Mouse (Mus musculus): ENCODE results near the gene Acy3.
"Not testable (repeated sequence)": the region's sequence is repeated elsewhere in the genome, so short reads cannot be mapped to it uniquely, and the experiment has no call there.

Acy3 gene

GRCm38 (mm10) chr19:3986334-3986733 is at the start of gene Acy3:
Gene Acy3 (plus strand): TSS chr19:3986570.
- DNase-seq, result no peak

DNA sequence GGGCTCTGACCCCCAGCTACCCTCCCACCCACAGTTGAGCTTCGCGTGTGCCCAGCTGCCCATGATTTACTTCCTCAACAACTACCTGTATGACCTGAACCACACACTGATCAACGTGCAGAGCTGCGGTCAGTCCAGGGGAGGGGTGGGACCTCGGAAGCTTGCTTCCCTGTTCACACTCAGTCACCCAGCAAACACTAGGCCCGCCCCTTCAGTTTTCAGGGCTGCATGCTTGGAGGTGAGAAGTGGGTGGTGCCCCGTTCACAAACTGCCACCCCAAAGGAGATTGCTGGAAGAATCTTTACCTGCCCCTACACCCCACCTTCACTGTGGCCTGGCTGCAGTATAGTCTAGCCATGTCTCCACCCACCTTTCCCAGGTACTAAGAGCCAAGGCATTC is 44.1 kb upstream of the Acy3 start:
- DNase-seq, result no peak

DNA sequence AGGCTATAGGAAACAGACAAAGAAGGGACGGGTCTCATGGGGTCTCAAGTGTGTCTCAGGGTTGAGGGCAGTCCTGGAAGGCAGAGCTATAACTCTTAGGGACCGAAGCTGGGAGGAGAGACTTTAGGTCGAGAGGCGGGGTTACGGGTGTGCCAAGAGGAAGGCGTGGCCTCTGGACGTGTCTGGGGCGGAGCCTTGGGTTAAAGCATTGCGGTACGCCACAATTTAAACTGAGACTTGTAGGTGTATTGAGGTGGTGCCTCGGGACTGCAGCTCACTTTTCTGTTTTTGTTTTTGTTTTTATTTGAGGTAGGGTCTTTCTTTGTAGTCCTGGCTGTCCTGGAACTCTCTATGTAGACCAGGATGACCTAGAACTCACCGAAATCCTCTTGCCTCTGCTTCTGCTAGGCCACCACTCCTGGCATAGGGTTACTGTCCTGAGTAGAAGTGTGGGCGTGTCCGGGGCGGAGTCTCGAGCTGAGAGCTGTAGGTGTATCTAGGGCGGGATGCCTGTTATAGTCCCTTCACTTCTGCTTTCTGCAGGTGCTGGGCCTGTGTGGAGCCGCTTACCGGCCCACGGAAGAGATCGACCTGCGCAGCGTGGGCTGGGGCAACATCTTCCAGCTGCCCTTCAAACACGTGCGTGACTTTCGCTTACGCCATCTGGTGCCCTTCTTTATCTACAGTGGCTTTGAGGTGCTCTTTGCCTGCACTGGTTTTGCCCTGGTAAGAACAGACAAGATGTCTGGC is 43.2 kb upstream of the Acy3 start:
- no peak for DNase-seq

GRCm38 (mm10) chr19:3945872-3946564 is 40.4 kb upstream of the Acy3 start:
- DNase-seq, result no peak

- DNase-seq, result peak; percentile 66
These were observed 39.7 kb upstream of the Acy3 start for GRCm38 (mm10) chr19:3946715-3947114.

- no peak for DNase-seq
These were observed 38.6 kb upstream of the Acy3 start for GRCm38 (mm10) chr19:3947813-3948212.

GRCm38 (mm10) chr19:3948546-3948945 is 37.8 kb upstream of the Acy3 start:
- DNase-seq, result no peak

DNA sequence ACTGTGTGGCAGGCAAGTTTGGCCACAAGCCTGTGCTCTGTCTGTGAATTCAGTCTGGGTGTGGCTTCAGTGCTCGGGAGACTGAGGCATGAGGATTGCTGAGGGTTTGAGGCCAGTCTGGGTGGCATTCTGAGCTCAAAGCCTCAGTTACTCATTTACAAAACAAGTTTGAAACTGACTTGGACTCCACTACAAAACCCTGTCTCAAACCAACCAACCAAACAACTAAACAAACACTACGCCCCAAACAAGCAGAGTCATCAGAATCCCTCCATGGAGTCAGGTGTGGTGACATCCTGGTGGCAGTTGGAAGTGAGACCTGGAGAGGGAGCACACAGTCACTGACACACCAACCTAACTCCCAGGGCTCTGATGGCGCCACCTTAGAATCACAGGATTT is 36.0 kb upstream of the Acy3 start:
- no peak for DNase-seq

GRCm38 (mm10) chr19:3951461-3951860 is 34.9 kb upstream of the Acy3 start:
- no peak for DNase-seq

- DNase-seq, result no peak
These were observed 34.3 kb upstream of the Acy3 start for GRCm38 (mm10) chr19:3952099-3952498.

GRCm38 (mm10) chr19:3955033-3955432 is 31.3 kb upstream of the Acy3 start:
- no peak for DNase-seq

DNA sequence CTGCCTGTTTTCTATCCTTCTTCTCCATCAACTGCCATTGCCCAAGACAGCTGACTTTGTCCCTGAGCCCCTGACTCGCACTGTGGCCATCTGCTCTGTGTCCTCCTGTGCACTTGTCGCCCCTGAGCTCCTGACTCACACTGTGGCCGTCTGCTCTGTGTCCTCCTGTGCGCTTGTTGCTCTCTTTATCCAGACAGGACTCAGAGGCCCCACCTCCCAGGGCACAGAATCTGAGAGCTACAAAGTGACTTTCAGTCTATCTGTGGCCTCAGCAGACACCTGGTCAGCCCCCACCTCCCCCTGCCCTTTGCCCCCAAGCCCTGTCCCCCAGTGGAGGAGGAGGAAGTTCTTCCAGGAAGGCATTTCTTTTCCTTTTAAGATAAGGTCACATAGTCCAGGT is 30.6 kb upstream of the Acy3 start:
- no peak for DNase-seq

DNA sequence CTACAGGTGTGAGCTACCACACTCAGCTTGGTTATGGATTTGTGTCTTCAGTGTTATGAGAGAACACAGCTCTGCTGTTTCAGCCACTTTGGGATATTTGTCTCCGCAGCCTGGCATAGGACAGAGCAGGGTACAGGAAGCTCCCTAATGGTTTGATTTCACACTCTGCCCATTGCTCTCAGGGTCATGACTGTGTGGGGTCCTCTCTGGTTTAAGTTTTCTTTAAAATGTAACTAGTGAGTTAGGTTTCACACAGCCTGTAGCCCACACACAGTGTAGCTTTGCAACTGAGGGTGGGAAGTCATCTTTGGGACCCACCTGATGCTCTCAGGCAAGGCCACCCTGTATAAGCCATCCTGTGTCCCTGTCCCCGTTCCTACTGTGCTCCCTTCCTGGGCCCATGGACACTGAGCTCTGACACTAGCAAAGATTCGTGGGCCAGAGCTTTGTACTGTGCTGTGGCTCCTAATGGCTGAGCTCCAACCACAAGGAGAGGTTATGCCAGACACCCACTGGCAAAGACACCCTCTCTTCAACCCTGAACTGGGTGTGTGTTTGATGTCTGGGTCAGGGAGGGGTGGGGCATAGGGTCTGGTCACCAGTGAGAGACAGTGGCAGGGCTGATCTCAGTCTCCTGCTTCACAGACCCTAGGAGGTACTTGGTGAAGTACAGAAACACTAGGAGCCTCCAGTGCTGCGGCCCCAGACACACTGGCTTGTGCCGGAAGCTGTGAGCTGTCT is 28.9 kb upstream of the Acy3 start:
- DNase-seq, result not testable (repeated sequence)

DNA sequence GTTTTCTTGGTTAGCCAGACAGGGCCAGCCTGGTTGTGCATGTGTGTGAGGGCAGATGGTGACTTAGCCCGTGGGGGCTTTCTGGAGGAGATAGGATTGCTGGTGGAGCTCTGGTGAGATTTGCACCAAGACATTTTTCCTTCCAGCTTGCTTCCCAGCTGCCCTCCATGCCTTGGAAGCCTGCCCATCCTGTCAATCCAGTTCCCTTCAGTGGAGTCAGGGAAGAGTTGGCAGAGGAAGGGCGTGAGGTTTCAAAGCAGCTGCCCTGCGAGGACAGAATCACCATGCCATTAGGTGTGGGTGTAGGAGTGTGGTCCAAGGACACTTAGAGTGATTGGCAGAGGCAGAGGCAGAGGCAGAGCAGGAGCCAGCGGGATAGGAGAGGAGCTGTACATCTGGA is 27.9 kb upstream of the Acy3 start, which contains the start of gene Aldh3b3:
TSS of gene Aldh3b3 (plus strand) at position 176 of the 400 bp plus-strand sequence.
- DNase-seq, result no peak

GRCm38 (mm10) chr19:3959030-3959429 is 27.3 kb upstream of the Acy3 start:
- DNase-seq, result no peak

GRCm38 (mm10) chr19:3960211-3960610 is 26.2 kb upstream of the Acy3 start:
- no peak for DNase-seq

GRCm38 (mm10) chr19:3961805-3962204 is 24.6 kb upstream of the Acy3 start:
- DNase-seq, result not testable (repeated sequence)

DNA sequence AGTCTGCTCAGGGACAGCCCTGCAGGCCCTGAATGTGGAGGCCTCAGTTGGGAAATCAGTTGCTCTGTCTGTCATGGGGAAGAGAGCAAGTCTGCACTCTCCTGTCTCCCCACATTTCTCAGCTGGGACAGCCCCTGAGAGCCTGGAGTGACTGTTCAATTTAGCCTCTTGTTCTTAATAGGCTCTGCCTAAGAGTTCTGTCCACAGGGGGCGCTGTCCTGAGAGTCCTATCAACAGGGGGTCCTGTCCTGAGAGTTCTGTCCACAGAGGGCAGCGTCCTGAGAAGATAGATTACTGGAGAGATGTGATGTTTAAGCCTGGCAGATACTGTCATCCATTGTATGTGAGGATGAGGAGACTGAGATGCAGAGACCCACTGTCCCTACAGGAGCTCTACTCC is 23.9 kb upstream of the Acy3 start:
- no peak for DNase-seq

DNA sequence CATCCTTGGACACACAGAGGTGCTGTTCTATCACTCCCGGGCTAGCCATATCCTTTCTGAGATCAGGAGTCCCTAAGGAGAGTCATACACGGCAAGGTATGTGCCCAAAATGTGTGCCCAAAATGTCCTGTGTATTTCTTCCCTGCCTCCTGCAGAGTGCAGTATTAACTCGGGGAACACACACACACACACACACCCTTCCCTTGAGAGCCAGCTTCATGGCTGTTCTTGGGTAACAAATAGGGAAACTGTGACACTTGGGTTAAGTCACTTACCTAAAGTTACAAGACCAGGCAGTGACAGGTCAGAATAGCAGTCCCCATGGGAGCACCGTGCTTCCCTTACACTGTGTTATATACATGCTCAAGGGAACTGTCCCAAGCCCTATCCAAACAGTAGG is 22.3 kb upstream of the Acy3 start:
- no peak for DNase-seq

DNA sequence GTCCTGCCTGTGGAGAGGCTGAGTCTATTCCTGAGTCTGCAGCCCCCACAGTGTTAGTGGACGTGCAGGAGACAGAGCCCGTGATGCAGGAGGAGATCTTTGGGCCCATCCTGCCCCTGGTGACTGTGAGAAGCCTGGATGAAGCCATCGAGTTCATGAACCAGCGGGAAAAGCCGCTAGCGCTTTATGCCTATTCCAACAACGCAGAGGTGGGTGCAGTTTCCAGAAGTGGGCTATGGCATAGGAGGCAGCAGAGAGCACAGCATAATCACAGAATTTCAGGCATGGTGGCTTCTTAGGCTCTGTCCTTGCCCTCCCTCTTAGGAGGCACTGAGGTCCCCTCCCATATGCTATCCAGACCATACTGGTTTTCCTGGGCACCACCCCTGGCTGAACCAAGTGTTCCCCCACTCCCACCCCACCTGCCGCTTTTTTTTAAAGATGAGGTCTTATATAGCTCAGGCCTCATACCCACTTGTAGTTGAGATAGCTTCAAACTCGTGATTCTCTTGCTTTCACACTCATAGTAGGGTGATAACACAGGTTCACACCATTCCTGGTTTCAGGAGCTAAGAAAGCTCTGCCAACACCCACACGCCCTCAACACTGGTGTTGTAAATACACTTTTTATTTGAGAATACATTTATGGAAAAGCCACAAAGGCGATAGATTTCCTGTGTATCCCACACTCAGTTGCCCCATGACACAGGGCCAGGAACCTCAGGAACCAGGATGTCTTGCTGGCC is 19.9 kb upstream of the Acy3 start:
- no peak for DNase-seq

- no peak for DNase-seq
These were observed 19.1 kb upstream of the Acy3 start for GRCm38 (mm10) chr19:3967258-3967657.

GRCm38 (mm10) chr19:3972229-3972628 is 14.1 kb upstream of the Acy3 start, which contains the start of gene Aldh3b2:
Gene Aldh3b2 (plus strand): TSS chr19:3972328.
- DNase-seq, result no peak

DNA sequence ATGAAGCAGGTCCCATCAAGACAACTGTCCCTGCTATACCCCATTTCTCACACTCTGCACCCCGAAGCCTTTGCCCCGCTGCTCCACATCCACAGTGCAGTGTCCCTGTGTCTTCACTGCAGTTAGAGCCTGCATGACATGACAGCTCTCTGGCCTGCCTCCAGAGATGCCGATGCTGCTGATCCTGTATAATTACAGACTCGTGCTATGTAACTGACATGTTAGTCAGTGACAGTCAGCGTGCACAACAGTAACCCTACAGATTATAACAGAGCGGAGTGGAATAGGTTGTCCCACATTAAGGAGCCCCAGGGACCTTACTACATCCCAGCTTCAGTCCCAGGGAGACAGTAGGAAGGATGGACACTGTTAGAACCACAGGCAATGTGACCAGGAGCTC is 11.8 kb upstream of the Acy3 start:
- DNase-seq, result not testable (repeated sequence)

All from cerebellum, adult 8-10 months (tissue).